Mouse (Mus musculus): ENCODE results near the gene Cdc20.

Cdc20 gene

GRCm38 (mm10) chr4:118446415-118447153 lies 9.4 kb upstream of the Cdc20 start:
- TF ChIP-seq NANOG (IDR thresholded peaks at IDR 0.05; ENCODE audit: borderline replicate concordance, low read length), result no peak
- TF ChIP-seq POU5F1 (IDR thresholded peaks at IDR 0.05; ENCODE audit: borderline replicate concordance, low read length), result no peak
- TF ChIP-seq CTCF (conservative IDR thresholded peaks at IDR 0.05; ENCODE audit: low read length), result no peak
- peak overlapping the region; percentile 79 for H3K4me3 ChIP-seq (replicated peaks; ENCODE audit: low read length)
- peaks cover 33% of the 10 kb centered on the region for H3K4me1 ChIP-seq (replicated peaks; ENCODE audit: low read depth, low read length)
- H3K36me3 ChIP-seq (ENCODE audit: insufficient read depth, low read length), result no peaks in the 10 kb centered on the region
- no peaks in the 10 kb centered on the region for H3K9me3 ChIP-seq (ENCODE audit: low read length)
- H3K27me3 ChIP-seq (ENCODE audit: insufficient read depth, low read length), result peaks cover 39% of the 10 kb centered on the region

GRCm38 (mm10) chr4:118445781-118446414 lies 8.7 kb upstream of the Cdc20 start:
- TF ChIP-seq NANOG (IDR thresholded peaks at IDR 0.05; ENCODE audit: borderline replicate concordance, low read length), result no peak
- TF ChIP-seq CTCF (conservative IDR thresholded peaks at IDR 0.05; ENCODE audit: low read length), result 0 out of 2 replicates have a peak, but pooled peaks have one; percentile 18
- no peak for TF ChIP-seq POU5F1 (IDR thresholded peaks at IDR 0.05; ENCODE audit: borderline replicate concordance, low read length)
- Histone ChIP-seq H3K36me3 (ENCODE audit: insufficient read depth, low read length) (no peaks in the 10 kb centered on the region), H3K4me3 (replicated peaks; ENCODE audit: low read length) (peak overlapping the region; percentile 79), H3K27me3 (ENCODE audit: insufficient read depth, low read length) (peaks cover 39% of the 10 kb centered on the region), H3K4me1 (replicated peaks; ENCODE audit: low read depth, low read length) (peaks cover 33% of the 10 kb centered on the region), H3K9me3 (ENCODE audit: low read length) (no peaks in the 10 kb centered on the region)

- Histone ChIP-seq H3K27me3 (ENCODE audit: insufficient read depth, low read length) (peaks cover 32% of the 10 kb centered on the region), H3K9me3 (ENCODE audit: low read length) (no peaks in the 10 kb centered on the region), H3K36me3 (ENCODE audit: insufficient read depth, low read length) (no peaks in the 10 kb centered on the region), H3K4me3 (replicated peaks; ENCODE audit: low read length) (peak overlapping the region; percentile 79; the same call in 1 of the 2 replicates), H3K4me1 (replicated peaks; ENCODE audit: low read depth, low read length) (peaks cover 33% of the 10 kb centered on the region)
- TF ChIP-seq NANOG (IDR thresholded peaks at IDR 0.05; ENCODE audit: borderline replicate concordance, low read length) (no peak), CTCF (conservative IDR thresholded peaks at IDR 0.05; ENCODE audit: low read length) (no peak), POU5F1 (IDR thresholded peaks at IDR 0.05; ENCODE audit: borderline replicate concordance, low read length) (no peak)
Measured at GRCm38 (mm10) chr4:118445088-118445487, 7.9 kb upstream of the Cdc20 start.

- H3K27me3 ChIP-seq (ENCODE audit: insufficient read depth, low read length), result peaks cover 5% of the 10 kb centered on the region; the same call in 1 of the 2 replicates
Measured at GRCm38 (mm10) chr4:118437829-118438253, 689 bp upstream of the Cdc20 start.

GRCm38 (mm10) chr4:118432332-118432731 lies 4.8 kb downstream of the Cdc20 start:
- H3K4me1 ChIP-seq (replicated peaks; ENCODE audit: low read depth, low read length), result peaks cover 88% of the 10 kb centered on the region
- no peak for TF ChIP-seq NANOG (IDR thresholded peaks at IDR 0.05; ENCODE audit: borderline replicate concordance, low read length)
- no peak for TF ChIP-seq CTCF (conservative IDR thresholded peaks at IDR 0.05; ENCODE audit: low read length)
- TF ChIP-seq POU5F1 (IDR thresholded peaks at IDR 0.05; ENCODE audit: borderline replicate concordance, low read length), result no peak
- no peaks in the 10 kb centered on the region for H3K9me3 ChIP-seq (ENCODE audit: low read length)
- H3K36me3 ChIP-seq (ENCODE audit: insufficient read depth, low read length), result peaks cover 71% of the 10 kb centered on the region
- no peaks in the 10 kb centered on the region for H3K27me3 ChIP-seq (ENCODE audit: insufficient read depth, low read length)
- H3K4me3 ChIP-seq (replicated peaks; ENCODE audit: low read length), result no peak overlapping the region

More at GRCm38 (mm10) chr4:118437829-118438253, 689 bp upstream of the Cdc20 start:
- H3K9me3 ChIP-seq (ENCODE audit: low read length), result no peaks in the 10 kb centered on the region
- TF ChIP-seq POU5F1 (IDR thresholded peaks at IDR 0.05; ENCODE audit: borderline replicate concordance, low read length) (no peak), CTCF (conservative IDR thresholded peaks at IDR 0.05; ENCODE audit: low read length) (no peak), NANOG (IDR thresholded peaks at IDR 0.05; ENCODE audit: borderline replicate concordance, low read length) (no peak)
- H3K36me3 ChIP-seq (ENCODE audit: insufficient read depth, low read length), result peaks cover 38% of the 10 kb centered on the region
- peak overlapping the region; percentile 97 for H3K4me3 ChIP-seq (replicated peaks; ENCODE audit: low read length)
- H3K4me1 ChIP-seq (replicated peaks; ENCODE audit: low read depth, low read length), result peaks cover 43% of the 10 kb centered on the region

GRCm38 (mm10) chr4:118429215-118429895 lies 7.8 kb downstream of the Cdc20 start:
- no peaks in the 10 kb centered on the region for H3K27me3 ChIP-seq (ENCODE audit: insufficient read depth, low read length)
- peaks cover 72% of the 10 kb centered on the region for H3K4me1 ChIP-seq (replicated peaks; ENCODE audit: low read depth, low read length)
- TF ChIP-seq NANOG (IDR thresholded peaks at IDR 0.05; ENCODE audit: borderline replicate concordance, low read length), result no peak
- TF ChIP-seq POU5F1 (IDR thresholded peaks at IDR 0.05; ENCODE audit: borderline replicate concordance, low read length), result no peak
- no peak for TF ChIP-seq CTCF (conservative IDR thresholded peaks at IDR 0.05; ENCODE audit: low read length)
- H3K36me3 ChIP-seq (ENCODE audit: insufficient read depth, low read length), result peaks cover 48% of the 10 kb centered on the region
- peak overlapping the region; percentile 26; the same call in 1 of the 2 replicates for H3K4me3 ChIP-seq (replicated peaks; ENCODE audit: low read length)
- H3K9me3 ChIP-seq (ENCODE audit: low read length), result no peaks in the 10 kb centered on the region

GRCm38 (mm10) chr4:118428531-118429214 lies 8.5 kb downstream of the Cdc20 start:
- H3K4me1 ChIP-seq (replicated peaks; ENCODE audit: low read depth, low read length), result peaks cover 65% of the 10 kb centered on the region
- H3K27me3 ChIP-seq (ENCODE audit: insufficient read depth, low read length), result no peaks in the 10 kb centered on the region
- H3K9me3 ChIP-seq (ENCODE audit: low read length), result no peaks in the 10 kb centered on the region
- peaks cover 41% of the 10 kb centered on the region for H3K36me3 ChIP-seq (ENCODE audit: insufficient read depth, low read length)
- H3K4me3 ChIP-seq (replicated peaks; ENCODE audit: low read length), result peak overlapping the region; percentile 85
- TF ChIP-seq POU5F1 (IDR thresholded peaks at IDR 0.05; ENCODE audit: borderline replicate concordance, low read length), result no peak
- no peak for TF ChIP-seq NANOG (IDR thresholded peaks at IDR 0.05; ENCODE audit: borderline replicate concordance, low read length)
- TF ChIP-seq CTCF (conservative IDR thresholded peaks at IDR 0.05; ENCODE audit: low read length), result no peak

All from E14TG2a.4 (cell line).